Mouse (Mus musculus): ENCODE results near the gene Tfpi.

DNA sequence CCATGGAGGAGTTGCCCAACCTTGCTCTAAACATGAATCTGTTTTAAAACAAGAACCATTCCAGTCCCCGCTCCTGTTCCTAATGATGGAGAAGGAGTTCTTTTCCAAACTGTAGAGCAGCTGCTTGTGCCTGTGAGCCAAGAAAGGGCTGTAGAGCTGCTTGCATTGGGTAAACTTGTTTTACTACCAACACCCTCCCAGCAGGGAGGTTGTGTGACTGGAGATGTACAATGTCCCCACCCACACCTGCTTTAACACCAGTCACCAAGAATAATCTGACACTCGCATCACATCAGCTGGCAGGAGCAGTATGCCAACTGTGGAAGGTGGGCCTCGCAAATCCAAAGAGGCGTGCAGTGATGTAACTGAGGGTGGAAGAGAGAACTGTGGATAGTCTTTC, 34.5 kb upstream of the Tfpi start:
- TF ChIP-seq CTCF (IDR thresholded peaks at IDR 0.05; ENCODE audit: control insufficient read depth, insufficient read depth, low read length) (no peak), POLR2A (IDR thresholded peaks at IDR 0.05; ENCODE audit: borderline replicate concordance, control insufficient read depth, low read depth, low read length) (no peak)

Measured in bone marrow, adult 2 months (tissue).